Mouse (Mus musculus): ENCODE results near the gene Lcp1.

DNA sequence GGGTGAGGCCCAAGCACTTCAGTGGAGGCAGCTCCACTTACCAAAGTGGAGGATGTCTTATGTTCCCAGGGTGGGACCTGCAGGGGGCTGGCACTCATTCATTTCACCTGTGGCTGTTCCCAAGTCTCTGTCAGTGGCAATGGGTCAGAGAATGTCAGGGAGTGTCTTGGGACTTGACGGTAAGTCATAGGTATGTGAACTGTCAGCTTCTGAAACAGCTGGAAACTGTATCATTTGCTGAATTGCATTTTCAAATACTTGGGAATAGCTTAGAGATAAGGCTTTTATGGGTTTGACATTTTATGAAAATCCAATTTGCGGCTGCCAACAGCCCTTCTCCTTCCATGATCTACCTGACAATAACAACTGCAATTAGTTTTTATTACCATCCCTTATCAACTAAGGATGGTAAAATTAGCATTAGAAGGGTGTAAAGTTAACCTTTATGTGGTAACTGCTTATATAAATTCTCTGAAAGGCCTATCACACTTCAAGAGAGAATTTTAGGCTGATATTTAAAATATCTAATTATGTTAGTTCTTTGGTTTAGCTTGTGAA is 34.8 kb downstream of the Lcp1 start:
- TF ChIP-seq CTCF (IDR thresholded peaks at IDR 0.05; ENCODE audit: control insufficient read depth, insufficient read depth, insufficient replicate concordance, low read depth, low read length) (no peak), POLR2A (IDR thresholded peaks at IDR 0.05; ENCODE audit: control insufficient read depth, low read depth, low read length) (no peak)
